Mouse (Mus musculus): ENCODE results near the gene Zwint. TPM values are rescaled to one million over a fixed set of nuclear protein-coding genes. Genes with fewer than 3 reads are reported as not detected.

Zwint gene
- total RNA-seq, 1 experiment, result 174 TPM

- no peak for TF ChIP-seq MAFK (IDR thresholded peaks at IDR 0.05; ENCODE audit: insufficient read depth, low read depth, low read length)
- no peak for DNase-seq (ENCODE audit: low read depth, low spot score)
- H3K9ac ChIP-seq (ENCODE audit: insufficient read depth, low read depth, low read length, poor library complexity, severe bottlenecking), result no peak overlapping the region
- H3K4me1 ChIP-seq (ENCODE audit: control insufficient read depth in 2 of 2, insufficient read depth in 2 of 2, low read length in 2 of 2, poor library complexity in 1 of 2), result no peaks in the 10 kb centered on the region
- no peaks in the 10 kb centered on the region for H3K9me3 ChIP-seq (ENCODE audit: control insufficient read depth, insufficient read depth, low read depth, low read length)
- no peak overlapping the region for H3K4me3 ChIP-seq (ENCODE audit: insufficient read depth in 1 of 2, low read depth in 1 of 2, low read length in 2 of 2, poor library complexity in 1 of 2, severe bottlenecking in 1 of 2)
- no peak overlapping the region for H3K27ac ChIP-seq (ENCODE audit: insufficient read depth, low read depth, low read length, poor library complexity, severe bottlenecking)
- in situ Hi-C loops (cut with MboI; ENCODE audit: low sequenced_read_pairs in 2 of 2, unreplicated experiment in 2 of 2), result no loop called here
- no peaks in the 10 kb centered on the region for H3K36me3 ChIP-seq (ENCODE audit: control insufficient read depth, insufficient read depth, low read length, poor library complexity, severe bottlenecking)
Measured at GRCm38 (mm10) chr10:72713754-72714153, 59.1 kb downstream of the Zwint start.
